Mouse (Mus musculus): Measurements from ENCODE around the gene Olfr71. TPM values are rescaled to one million over a fixed set of nuclear protein-coding genes. Genes with fewer than 3 reads are reported as not detected.

Gene Olfr71
- polyA plus RNA-seq, 1 experiment from 2014 or later: not detected

DNA sequence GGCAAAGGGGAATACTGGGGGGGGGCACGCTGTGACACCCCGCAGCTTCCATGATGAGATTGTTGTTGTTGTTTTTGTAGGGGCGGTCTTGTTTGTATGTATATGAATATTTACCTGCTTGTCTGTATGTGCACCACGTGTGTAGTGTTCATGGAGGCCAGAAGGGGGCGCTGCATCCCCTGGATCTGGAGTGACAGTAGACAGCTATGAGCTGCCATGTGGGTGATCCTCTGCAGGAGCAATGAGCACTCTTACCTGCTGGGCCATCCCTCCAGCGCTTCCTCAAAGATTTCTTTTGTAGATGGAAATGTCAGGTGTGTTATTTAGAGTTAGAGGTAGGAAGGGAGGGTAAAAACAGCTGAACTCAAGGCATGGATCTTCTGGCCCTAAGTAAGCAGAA lies 6.6 kb downstream of the Olfr71 start:
- Histone ChIP-seq H3K27me3 (no peaks in the 10 kb centered on the region), H3K9ac (no peak overlapping the region), H3K4me1 (no peaks in the 10 kb centered on the region), H3K36me3 (no peaks in the 10 kb centered on the region), H3K9me3 (replicated peaks) (no peaks in the 10 kb centered on the region), H3K27ac (no peak overlapping the region), H3K4me2 (replicated peaks) (no peak overlapping the region), H3K4me3 (no peak overlapping the region)
- no peak for ATAC-seq (ENCODE audit: low FRiP score)
- WGBS: 77% methylated on average over 6 of the region's 6 CpGs

- 94% methylated on average over 6 of the region's 6 CpGs for WGBS
- H3K9ac ChIP-seq: no peak within 1 kb of the TSS
- H3K27me3 ChIP-seq: no peaks in the 10 kb centered on the region
Observed at GRCm38 (mm10) chr4:43700707-43701106, 9.3 kb downstream of the Olfr71 start, which contains the start of gene Olfr70. Olfr70 (minus strand) TSS chr4:43700807.

DNA sequence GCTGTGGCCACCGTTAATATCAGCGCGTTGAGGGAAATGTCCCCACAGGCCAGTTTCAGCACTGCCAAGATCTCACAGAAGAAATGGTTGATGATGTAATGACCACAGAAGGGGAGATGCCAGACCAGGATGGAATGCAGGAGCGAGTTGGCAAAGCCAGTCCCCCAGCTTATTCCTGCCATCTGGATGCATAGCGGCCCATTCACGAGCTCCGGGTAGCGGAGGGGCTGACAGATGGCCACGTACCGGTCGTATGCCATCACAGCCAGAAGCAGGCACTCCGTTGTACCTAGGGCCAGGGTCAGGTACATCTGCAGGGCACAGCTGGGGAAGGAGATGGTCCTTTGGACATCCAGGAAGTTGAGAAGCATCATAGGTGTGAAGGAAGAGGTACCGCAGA lies 13.5 kb downstream of the Olfr71 start:
- H3K4me3 ChIP-seq: no peak overlapping the region
- H3K4me2 ChIP-seq (replicated peaks): no peak overlapping the region
- no peaks in the 10 kb centered on the region for H3K4me1 ChIP-seq
- H3K27ac ChIP-seq: no peak overlapping the region
- no peaks in the 10 kb centered on the region for H3K9me3 ChIP-seq (replicated peaks)
- H3K36me3 ChIP-seq: peaks cover 2% of the 10 kb centered on the region; the same call in 1 of the 2 replicates
- WGBS: 88% methylated on average over 13 of the region's 13 CpGs
- no peaks in the 10 kb centered on the region for H3K27me3 ChIP-seq
- ATAC-seq (ENCODE audit: low FRiP score): no peak
- H3K9ac ChIP-seq: no peak overlapping the region

More at GRCm38 (mm10) chr4:43700707-43701106, 9.3 kb downstream of the Olfr71 start, which contains the start of gene Olfr70:
- Histone ChIP-seq H3K27ac (no peak within 1 kb of the TSS), H3K4me1 (no peaks in the 10 kb centered on the region), H3K36me3 (no peaks in the 10 kb centered on the region), H3K9me3 (replicated peaks) (no peaks in the 10 kb centered on the region), H3K4me2 (replicated peaks) (no peak within 1 kb of the TSS), H3K4me3 (no peak within 1 kb of the TSS)
- no peak for ATAC-seq (ENCODE audit: low FRiP score)

DNA sequence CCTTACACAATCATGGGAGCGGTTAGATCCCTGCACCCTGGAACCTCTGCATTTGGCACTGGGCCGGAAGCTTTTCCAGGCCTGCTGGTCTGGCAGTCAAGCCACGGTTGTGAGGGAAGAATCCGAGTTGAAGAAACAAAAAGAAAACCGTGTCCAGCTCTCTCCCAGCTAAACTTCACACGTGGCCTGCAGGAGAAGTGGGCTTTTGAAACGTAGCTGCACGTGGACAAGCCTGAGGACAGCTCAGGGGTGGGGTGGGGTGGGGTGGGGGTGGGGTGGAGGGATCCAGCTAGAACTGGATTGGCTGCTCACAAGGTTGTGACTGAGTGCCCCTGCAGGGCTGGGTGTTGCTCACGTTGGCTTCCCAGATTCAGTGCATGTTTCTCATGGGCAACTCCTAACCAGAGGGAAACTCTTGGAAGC lies 14.8 kb downstream of the Olfr71 start:
- H3K4me2 ChIP-seq (replicated peaks): no peak overlapping the region
- H3K4me1 ChIP-seq: no peaks in the 10 kb centered on the region
- peaks cover 7% of the 10 kb centered on the region for H3K36me3 ChIP-seq
- 33% methylated on average over 9 of the region's 9 CpGs for WGBS
- no peak overlapping the region for H3K9ac ChIP-seq
- ATAC-seq (ENCODE audit: low FRiP score): no peak
- no peak overlapping the region for H3K4me3 ChIP-seq
- no peaks in the 10 kb centered on the region for H3K27me3 ChIP-seq
- H3K27ac ChIP-seq: no peak overlapping the region
- no peaks in the 10 kb centered on the region for H3K9me3 ChIP-seq (replicated peaks)

GRCm38 (mm10) chr4:43694439-43695248 lies 15.4 kb downstream of the Olfr71 start:
- H3K27me3 ChIP-seq: no peaks in the 10 kb centered on the region
- no peak overlapping the region for H3K4me3 ChIP-seq
- no peak overlapping the region for H3K27ac ChIP-seq
- no peak overlapping the region for H3K9ac ChIP-seq
- H3K4me1 ChIP-seq: no peaks in the 10 kb centered on the region
- H3K4me2 ChIP-seq (replicated peaks): no peak overlapping the region
- H3K36me3 ChIP-seq: peaks cover 13% of the 10 kb centered on the region
- 97% methylated on average over 1 of the region's 1 CpGs for WGBS
- no peak for ATAC-seq (ENCODE audit: low FRiP score)
- H3K9me3 ChIP-seq (replicated peaks): no peaks in the 10 kb centered on the region

- H3K27ac ChIP-seq: no peak overlapping the region
- 81% methylated on average over 5 of the region's 5 CpGs for WGBS
- H3K9me3 ChIP-seq (replicated peaks): no peaks in the 10 kb centered on the region
- H3K9ac ChIP-seq: no peak overlapping the region
- H3K36me3 ChIP-seq: peaks cover 20% of the 10 kb centered on the region
- no peaks in the 10 kb centered on the region for H3K4me1 ChIP-seq
- H3K4me2 ChIP-seq (replicated peaks): no peak overlapping the region
- no peaks in the 10 kb centered on the region for H3K27me3 ChIP-seq
- no peak overlapping the region for H3K4me3 ChIP-seq
- ATAC-seq (ENCODE audit: low FRiP score): no peak
Observed at GRCm38 (mm10) chr4:43693806-43694241, 16.2 kb downstream of the Olfr71 start.

DNA sequence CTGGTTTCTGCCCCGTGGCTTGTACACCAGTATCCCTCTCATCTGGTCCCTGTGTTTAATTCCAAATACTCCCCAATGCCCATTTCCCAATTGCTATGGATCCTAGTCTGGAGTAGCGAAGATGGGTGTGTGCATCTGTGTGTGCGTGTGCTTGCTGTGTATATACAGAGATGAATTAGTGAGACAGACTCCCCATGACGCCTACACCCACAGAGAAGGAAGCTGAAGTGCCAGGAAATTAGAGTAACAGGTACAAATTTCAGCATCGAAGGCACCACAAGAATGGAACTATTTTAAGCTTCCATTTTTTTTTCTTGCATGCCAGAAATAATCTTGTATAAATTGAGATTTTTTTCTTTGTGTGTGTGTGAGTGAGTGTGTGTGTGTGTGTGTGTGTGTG lies 19.0 kb downstream of the Olfr71 start:
- H3K4me3 ChIP-seq: no peak overlapping the region
- no peaks in the 10 kb centered on the region for H3K27me3 ChIP-seq
- H3K4me2 ChIP-seq (replicated peaks): no peak overlapping the region
- peaks cover 38% of the 10 kb centered on the region for H3K36me3 ChIP-seq
- no peaks in the 10 kb centered on the region for H3K9me3 ChIP-seq (replicated peaks)
- ATAC-seq (ENCODE audit: low FRiP score): no peak
- H3K27ac ChIP-seq: no peak overlapping the region
- no peaks in the 10 kb centered on the region for H3K4me1 ChIP-seq
- 84% methylated on average over 5 of the region's 5 CpGs for WGBS
- no peak overlapping the region for H3K9ac ChIP-seq

DNA sequence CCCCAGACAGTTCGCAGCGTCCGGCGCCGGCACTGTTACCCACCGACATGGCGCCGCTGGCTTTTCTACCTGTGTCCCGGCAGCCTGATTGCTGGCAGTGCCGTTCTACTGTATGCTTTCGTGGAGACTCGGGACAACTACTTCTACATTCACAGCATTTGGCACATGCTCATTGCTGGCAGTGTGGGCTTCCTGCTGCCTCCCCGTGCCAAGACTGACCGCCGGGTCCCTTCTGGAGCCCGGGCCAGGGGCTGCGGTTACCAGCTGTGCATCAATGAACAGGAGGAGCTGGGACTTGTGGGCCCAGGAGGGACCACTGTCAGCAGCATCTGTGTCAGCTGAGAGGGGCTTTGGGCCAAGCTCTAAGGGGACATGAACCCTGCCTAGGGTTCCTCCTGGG lies 20.0 kb downstream of the Olfr71 start:
- Histone ChIP-seq H3K4me3 (no peak overlapping the region), H3K9me3 (replicated peaks) (no peaks in the 10 kb centered on the region), H3K9ac (no peak overlapping the region), H3K4me1 (no peaks in the 10 kb centered on the region), H3K36me3 (peaks cover 48% of the 10 kb centered on the region), H3K4me2 (replicated peaks) (no peak overlapping the region), H3K27ac (no peak overlapping the region), H3K27me3 (no peaks in the 10 kb centered on the region)
- ATAC-seq (ENCODE audit: low FRiP score): no peak
- WGBS: 95% methylated on average over 17 of the region's 17 CpGs

GRCm38 (mm10) chr4:43679416-43680043 lies 30.5 kb downstream of the Olfr71 start:
- no peaks in the 10 kb centered on the region for H3K27me3 ChIP-seq
- peaks cover 90% of the 10 kb centered on the region for H3K36me3 ChIP-seq
- H3K9ac ChIP-seq: no peak overlapping the region
- H3K4me2 ChIP-seq (replicated peaks): no peak overlapping the region
- H3K4me3 ChIP-seq: no peak overlapping the region
- no peak for ATAC-seq (ENCODE audit: low FRiP score)
- H3K9me3 ChIP-seq (replicated peaks): no peaks in the 10 kb centered on the region
- no peaks in the 10 kb centered on the region for H3K4me1 ChIP-seq
- no peak overlapping the region for H3K27ac ChIP-seq
- WGBS: 88% methylated on average over 7 of the region's 7 CpGs

GRCm38 (mm10) chr4:43678541-43678940 lies 31.5 kb downstream of the Olfr71 start:
- Histone ChIP-seq H3K27me3 (no peaks in the 10 kb centered on the region), H3K27ac (no peak overlapping the region), H3K4me1 (no peaks in the 10 kb centered on the region), H3K4me2 (replicated peaks) (no peak overlapping the region), H3K9me3 (replicated peaks) (no peaks in the 10 kb centered on the region), H3K4me3 (no peak overlapping the region), H3K36me3 (peaks cover 86% of the 10 kb centered on the region), H3K9ac (no peak overlapping the region)
- ATAC-seq (ENCODE audit: low FRiP score): no peak
- WGBS: 89% methylated on average over 6 of the region's 6 CpGs

DNA sequence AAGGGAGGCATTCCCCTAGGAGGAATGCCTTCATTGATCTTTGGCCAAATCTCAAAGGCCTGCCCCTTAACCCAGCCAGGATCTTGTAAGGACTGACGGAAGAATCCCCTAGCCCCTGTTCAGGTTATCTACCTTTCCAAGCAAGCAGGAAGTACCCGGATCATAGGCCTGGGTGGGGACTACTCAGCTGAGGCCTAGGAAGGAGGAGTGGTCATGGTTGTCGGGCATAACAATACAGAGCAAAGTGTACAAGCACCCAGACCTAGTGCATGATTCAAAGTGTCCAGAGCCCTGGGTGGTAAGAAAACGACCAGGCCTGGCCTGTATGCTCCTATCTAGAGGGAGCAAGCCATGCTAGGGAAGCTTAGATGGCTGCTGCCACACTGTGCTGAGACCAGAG lies 34.4 kb downstream of the Olfr71 start:
- WGBS: 79% methylated on average over 4 of the region's 4 CpGs
- H3K9me3 ChIP-seq (replicated peaks): no peaks in the 10 kb centered on the region
- no peak for ATAC-seq (ENCODE audit: low FRiP score)
- no peak overlapping the region for H3K4me2 ChIP-seq (replicated peaks)
- H3K27me3 ChIP-seq: no peaks in the 10 kb centered on the region
- H3K27ac ChIP-seq: no peak overlapping the region
- H3K36me3 ChIP-seq: peaks cover 64% of the 10 kb centered on the region
- H3K4me1 ChIP-seq: peaks cover 26% of the 10 kb centered on the region
- H3K4me3 ChIP-seq: no peak overlapping the region
- no peak overlapping the region for H3K9ac ChIP-seq

GRCm38 (mm10) chr4:43674974-43675373 lies 35.1 kb downstream of the Olfr71 start:
- Histone ChIP-seq H3K4me1 (peaks cover 32% of the 10 kb centered on the region), H3K4me2 (replicated peaks) (no peak overlapping the region), H3K4me3 (no peak overlapping the region), H3K9me3 (replicated peaks) (no peaks in the 10 kb centered on the region), H3K9ac (no peak overlapping the region), H3K27me3 (no peaks in the 10 kb centered on the region), H3K27ac (no peak overlapping the region), H3K36me3 (peaks cover 60% of the 10 kb centered on the region)
- ATAC-seq (ENCODE audit: low FRiP score): no peak
- 78% methylated on average over 5 of the region's 5 CpGs for WGBS
